Mouse (Mus musculus) heart, embryonic 11.5 days (tissue): Measurements from ENCODE around the gene Ncbp2. TPM values are rescaled to one million over a fixed set of nuclear protein-coding genes. Genes with fewer than 3 reads are reported as not detected.

Experiments used
- ATAC-seq: fragments of 200-750 bp; cut with Nextera tagmentation; replicated peaks from 2 replicates; pipeline ENCODE4 v1.8.0; 2017; ENCODE audit warnings: moderate library complexity; ENCODE audit not compliant: insufficient number of reproducible peaks, low FRiP score, low TSS enrichment
- H3K27ac ChIP-seq: fragments of 300-500 bp; sonication (generic); 2 replicates; pipeline ENCODE4 v1.5.1; 2014; ENCODE audit warnings: mild to moderate bottlenecking, low read depth, low read length
- H3K27me3 ChIP-seq: fragments of 300-500 bp; sonication (generic); 2 replicates; pipeline ENCODE4 v1.6.1; 2014; ENCODE audit warnings: mild to moderate bottlenecking, low read length, mixed read lengths; ENCODE audit not compliant: control insufficient read depth, insufficient read depth
- H3K36me3 ChIP-seq: fragments of 300-500 bp; sonication (generic); 2 replicates; pipeline ENCODE4 v1.6.1; 2014; ENCODE audit warnings: mild to moderate bottlenecking, low read length, moderate library complexity, mixed read lengths; ENCODE audit not compliant: control insufficient read depth, insufficient read depth
- H3K4me1 ChIP-seq: fragments of 300-500 bp; sonication (generic); 2 replicates; pipeline ENCODE4 v1.6.1; 2014; ENCODE audit warnings: low read length; ENCODE audit not compliant: control insufficient read depth, insufficient read depth
- H3K4me2 ChIP-seq: fragments of 300-500 bp; sonication (generic); 2 replicates; pipeline ENCODE4 v1.6.1; 2014; ENCODE audit warnings: mild to moderate bottlenecking, moderate library complexity
- H3K4me3 ChIP-seq: fragments of 300-500 bp; sonication (generic); 2 replicates; pipeline ENCODE4 v1.5.1; 2014; ENCODE audit warnings: low read depth, low read length
- H3K9ac ChIP-seq: fragments of 300-500 bp; sonication (generic); 2 replicates; pipeline ENCODE4 v1.6.1; 2014; ENCODE audit warnings: mild to moderate bottlenecking, low read depth, low read length, moderate library complexity
- H3K9me3 ChIP-seq: fragments of 300-500 bp; sonication (generic); replicated peaks from 2 replicates; pipeline ENCODE4 v1.6.1; 2016; ENCODE audit warnings: low read length; ENCODE audit not compliant: control insufficient read depth
- WGBS: fragments of 180-500 bp; shearing (Covaris S2); extraction: QIAGEN DNeasy Blood & Tissue Kit; methylation state at CpG from one replicate; pipeline ENCODE4 v1.1.7; 2014; ENCODE audit not compliant: insufficient replicate concordance; 5-methylcytosine and 5-hydroxymethylcytosine counted together
- microRNA-seq: library from miRNA; unstranded; fragments of <30 nt; microRNA quantifications from one replicate; pipeline ENCODE4, GENCODE M21; 2016; ENCODE audit warnings: borderline number of aligned reads
- polyA plus RNA-seq: library from polyadenylated mRNA; unstranded; fragments of >200 nt; fragmentation: Nextera tagmentation; extraction: Ambion mirVana; gene quantifications from 2 replicates; pipeline ENCODE4 v1.2.1, GENCODE M21; 2014

Gene Ncbp2
- polyA plus RNA-seq, 1 experiment from 2014 or later = 90.0 TPM

- Histone ChIP-seq H3K4me2 (no peak overlapping the region), H3K36me3 (no peaks in the 10 kb centered on the region), H3K9ac (no peak overlapping the region), H3K27me3 (no peaks in the 10 kb centered on the region), H3K27ac (no peak overlapping the region), H3K4me1 (no peaks in the 10 kb centered on the region; the same call in 1 of the 2 replicates), H3K9me3 (no peaks in the 10 kb centered on the region), H3K4me3 (no peak overlapping the region)
- no peak for ATAC-seq
- WGBS = 88% methylated on average over 4 of the region's 4 CpGs
Observed at GRCm38 (mm10) chr16:32010330-32010729, 62.0 kb downstream of the Ncbp2 start.

Small RNA genes within 50 kb of the gene (microRNA-seq; reads per million reads assigned to microRNA genes)
- not detected for gene Gm26269

Other genes with a start within 250 kb of the Ncbp2 start
- not detected in 2 replicates for gene Meltf, start 69.7 kb upstream of the Ncbp2 start, polyA plus RNA-seq
- gene Pigz, start 14.7 kb upstream of the Ncbp2 start, polyA plus RNA-seq = 0.55 TPM in 1 of 2 replicates, not detected in the other
- gene 0610012G03Rik, start within 50 bp of the Ncbp2 start, polyA plus RNA-seq = 105 and 113 TPM in 2 replicates
- gene Senp5, start 54.8 kb downstream of the Ncbp2 start, polyA plus RNA-seq = 9.8 and 10.9 TPM in 2 replicates
- gene Pak2, start 130.8 kb downstream of the Ncbp2 start, polyA plus RNA-seq = 33.9 and 37.5 TPM in 2 replicates
- 86.3 and 91.7 TPM in 2 replicates for gene Pigx, start 151.2 kb downstream of the Ncbp2 start, polyA plus RNA-seq
- 22.0 and 24.4 TPM in 2 replicates for gene Cep19, start 151.3 kb downstream of the Ncbp2 start, polyA plus RNA-seq
- 5.9 and 6.6 TPM in 2 replicates for gene Nrros, start 217.1 kb downstream of the Ncbp2 start, polyA plus RNA-seq
- 0.42 TPM in 1 of 2 replicates, not detected in the other for gene Bex6, start 231.3 kb downstream of the Ncbp2 start, polyA plus RNA-seq